Mouse (Mus musculus) c-Kit-positive CD71-negative TER-119-negative erythroid progenitor cells, embryonic 14.5 days (primary cell): Measurements from ENCODE around the gene BC035947.
"Not testable (repeated sequence)": the region's sequence is repeated elsewhere in the genome, so short reads cannot be mapped to it uniquely, and the experiment has no call there.

Experiments used
- DNase-seq: peaks from one replicate; pipeline ENCODE4 v3.0.0-alpha.2; 2013; ENCODE audit warnings: low read depth

The BC035947 gene

DNA sequence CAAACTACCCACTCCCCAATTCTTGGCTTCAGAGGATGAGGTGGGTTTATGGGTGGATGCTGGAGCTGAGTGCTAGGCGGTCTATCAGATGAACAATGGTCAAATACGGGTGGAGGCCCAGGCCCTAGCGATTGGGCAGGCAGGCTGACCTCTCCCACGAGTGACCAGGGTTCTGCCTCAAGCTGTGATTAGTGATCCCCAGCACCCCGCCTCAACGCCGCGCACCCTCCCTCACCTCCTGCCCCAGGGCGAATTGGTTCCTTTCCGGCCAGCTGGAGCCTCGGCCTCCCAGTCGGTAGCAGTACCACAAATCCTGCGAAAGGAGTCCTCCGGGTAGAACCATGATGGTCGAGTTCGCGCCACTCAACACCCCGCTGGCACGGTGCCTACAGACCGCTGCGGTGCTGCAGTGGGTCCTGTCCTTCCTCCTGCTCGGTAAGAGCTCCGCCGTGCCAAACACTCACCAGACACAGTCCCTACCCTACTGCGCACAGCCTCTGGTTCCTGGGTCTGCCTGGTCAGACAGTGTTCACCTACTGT, at the start of gene BC035947:
BC035947 (minus strand) TSS at position 538 of the 540 bp plus-strand sequence.
- no peak for DNase-seq

DNA sequence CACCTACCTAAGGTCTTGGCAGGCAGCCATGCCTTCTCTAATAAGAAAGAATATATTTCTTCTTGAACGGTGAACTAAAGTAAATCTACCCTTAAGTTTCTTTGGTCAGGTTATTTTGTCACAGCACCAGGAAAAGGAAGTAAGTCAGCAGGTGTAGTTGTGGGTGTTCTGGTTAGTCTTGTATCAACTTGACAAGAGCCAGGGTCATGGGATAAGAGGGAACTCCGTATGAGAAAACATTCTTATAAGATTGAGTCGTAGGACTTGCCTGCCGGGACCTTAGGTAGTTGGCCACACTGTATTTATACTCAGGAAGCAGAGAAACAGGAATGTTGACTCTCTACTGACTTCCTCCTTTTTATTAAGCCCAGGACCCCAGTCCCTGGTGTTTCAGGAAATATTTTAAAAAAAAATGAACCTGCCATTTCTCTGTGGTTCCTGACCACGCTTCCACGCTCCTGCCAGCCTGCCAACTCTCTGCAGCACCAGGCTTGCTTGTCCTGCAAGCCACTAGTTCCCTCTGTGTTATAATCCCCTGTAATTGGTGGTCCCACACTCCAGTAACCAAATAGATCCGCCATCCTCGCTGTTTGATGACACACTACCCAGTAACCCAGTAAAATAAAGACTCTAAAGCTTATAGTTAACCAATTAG, 42.2 kb upstream of the BC035947 start:
- DNase-seq: no peak

DNA sequence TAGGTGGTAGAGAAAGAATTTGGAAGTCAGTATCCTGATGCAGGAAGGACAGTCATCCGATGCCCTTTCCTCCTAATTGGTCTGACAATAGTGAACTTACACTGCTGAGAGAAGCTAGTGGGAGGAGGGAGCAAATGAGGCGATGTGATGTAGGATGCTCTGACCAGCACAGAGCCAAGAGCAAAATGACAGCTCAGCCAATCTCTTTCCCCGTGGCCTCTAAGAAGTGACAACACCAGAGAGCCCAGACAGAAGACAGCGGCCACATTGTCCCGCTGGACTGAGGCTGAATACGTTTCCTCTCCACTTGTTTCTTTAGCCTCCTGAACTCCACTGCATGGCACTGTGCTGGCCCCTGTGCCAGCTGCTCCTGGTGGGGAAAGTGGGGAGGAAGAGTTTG, 37.0 kb upstream of the BC035947 start:
- DNase-seq: no peak

DNA sequence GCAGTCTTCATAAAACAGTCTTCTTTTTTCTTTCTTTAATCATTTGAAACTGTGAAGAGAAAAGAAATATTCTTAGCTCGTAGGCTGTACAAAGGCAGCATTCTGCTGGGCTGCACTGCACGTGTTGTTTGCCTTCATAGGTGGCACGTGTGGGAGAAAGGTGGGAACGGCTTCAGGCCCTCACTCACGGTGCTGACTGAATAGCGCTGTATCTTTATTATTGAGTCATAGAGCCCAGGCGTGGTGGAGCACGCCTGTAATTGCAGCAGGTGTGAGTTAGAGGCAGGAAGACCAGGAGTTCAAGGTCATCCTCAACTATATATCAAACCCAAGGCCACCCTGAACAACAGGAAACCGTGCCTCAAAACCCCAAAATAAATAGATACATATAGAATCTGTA, 34.3 kb upstream of the BC035947 start:
- DNase-seq: no peak

DNA sequence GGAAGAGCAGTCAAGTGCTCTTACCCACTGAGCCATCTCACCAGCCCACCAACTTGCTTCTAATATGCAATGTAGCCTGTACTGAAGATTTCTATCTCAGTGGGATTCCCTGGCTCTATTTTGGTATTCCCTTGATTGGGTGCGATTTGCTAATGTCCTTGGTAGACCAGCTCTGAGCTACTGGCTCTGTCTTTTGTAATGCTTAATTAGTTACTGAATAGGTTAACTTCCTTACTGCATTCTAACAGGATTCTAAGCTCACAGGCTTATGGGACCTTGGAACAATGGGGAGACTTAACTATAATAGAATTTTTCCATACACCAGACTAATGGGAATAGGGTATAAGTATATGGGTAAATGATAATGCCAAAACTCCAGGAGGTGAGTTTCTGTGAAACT, 31.7 kb upstream of the BC035947 start:
- not testable (repeated sequence) for DNase-seq

DNA sequence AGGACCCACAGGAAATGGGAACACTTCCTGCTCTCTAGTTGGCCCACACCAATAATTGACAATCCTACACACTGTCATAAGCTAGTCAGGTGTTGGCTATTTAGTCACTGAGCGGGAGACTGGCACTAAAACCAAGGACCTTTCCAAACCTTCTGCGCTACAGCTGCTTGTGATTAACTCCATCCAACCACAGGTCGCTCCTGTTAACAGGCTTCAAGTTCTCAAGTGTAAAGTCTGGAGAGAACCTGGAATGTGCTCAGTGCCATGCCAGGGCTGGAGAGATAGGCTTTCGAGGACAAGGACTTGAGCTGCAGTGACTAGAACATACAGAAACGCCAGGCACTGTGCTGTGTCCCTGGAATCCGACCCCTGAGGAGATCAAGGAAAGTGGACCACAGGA, 27.2 kb upstream of the BC035947 start:
- no peak for DNase-seq

DNA sequence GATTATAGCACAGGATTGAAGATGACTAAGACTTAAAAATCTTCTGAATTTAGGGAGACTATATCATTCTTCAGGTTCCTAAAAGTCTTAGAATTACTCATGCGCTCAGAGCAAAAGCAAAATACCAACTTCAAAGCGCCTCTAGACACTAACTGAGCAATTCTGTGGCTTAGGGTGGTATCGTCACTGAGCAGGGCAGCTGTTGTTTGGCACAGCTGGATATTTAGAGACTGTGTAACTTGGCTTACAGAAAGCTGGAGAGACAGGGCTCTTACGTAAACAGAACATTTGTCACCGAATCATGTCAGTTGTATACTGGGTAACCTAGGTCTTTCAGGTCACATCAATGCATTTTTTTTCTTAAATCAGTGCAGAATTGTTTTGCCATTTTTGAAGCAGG, 26.4 kb upstream of the BC035947 start:
- no peak for DNase-seq

DNA sequence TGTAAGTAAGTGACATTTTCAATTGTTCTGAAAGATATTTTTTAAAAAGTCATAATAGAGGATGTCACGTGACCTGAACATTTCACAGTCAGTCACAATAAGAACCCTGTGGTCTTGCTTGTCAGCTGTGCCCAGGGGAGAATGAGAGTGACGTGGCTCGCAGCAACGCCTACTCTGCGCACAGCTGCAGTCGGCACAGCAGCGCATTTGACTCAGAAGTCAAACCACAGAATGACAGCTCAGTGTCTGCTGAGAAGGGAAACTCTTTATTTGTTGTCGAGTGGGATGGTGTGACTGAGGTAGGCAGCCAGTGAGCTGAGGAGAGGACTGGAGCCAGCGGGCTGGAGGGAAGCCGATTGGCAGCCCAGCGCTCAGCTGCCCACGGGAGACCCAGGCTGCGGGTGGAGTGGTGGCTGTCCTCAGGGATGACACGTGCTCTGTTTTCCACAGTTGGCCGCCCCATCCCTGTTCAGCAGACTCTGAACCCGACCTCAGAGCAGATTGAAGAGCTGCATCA, 25.6 kb upstream of the BC035947 start:
- DNase-seq: peak; percentile 64

DNA sequence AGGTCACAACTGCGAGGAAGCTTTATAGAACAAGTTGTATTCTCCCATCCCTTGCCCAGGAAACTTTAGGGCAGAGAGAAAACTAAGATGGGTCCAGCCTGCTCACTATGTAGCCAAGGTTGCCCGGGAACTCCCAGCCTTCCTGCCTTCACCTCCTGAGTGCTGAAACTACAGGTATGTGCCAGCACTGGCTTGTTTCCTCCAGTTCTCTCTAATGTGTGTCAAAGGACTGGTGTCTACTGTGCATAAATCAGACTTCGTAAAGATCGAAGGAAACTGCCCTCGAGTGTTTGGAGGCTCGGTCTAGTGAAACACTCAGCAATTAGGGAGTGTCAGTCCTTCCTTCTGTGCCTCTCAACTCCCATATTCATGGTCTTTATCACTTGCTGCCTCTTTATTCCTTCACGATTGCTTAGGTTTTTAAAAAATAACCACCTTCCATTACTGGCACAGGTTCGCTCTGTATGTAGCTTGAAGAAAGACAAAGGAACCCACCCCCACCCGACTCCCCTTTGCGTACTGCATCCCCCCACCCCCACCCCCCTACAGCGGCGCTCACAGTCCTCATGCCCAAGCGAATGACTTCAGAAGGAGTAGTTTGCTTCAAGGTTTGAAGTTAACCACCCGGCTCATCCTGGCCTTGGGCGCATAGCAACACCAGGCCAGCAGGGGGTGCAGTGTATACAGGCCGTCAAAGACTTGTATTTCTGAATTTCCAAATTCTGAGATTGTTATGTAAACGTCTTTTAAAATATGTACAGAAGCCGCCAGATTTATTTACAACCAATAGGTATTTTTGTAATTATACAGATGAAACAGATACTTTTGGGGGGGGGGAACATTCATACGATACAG, 24.6 kb upstream of the BC035947 start:
- DNase-seq: peak; percentile 61

DNA sequence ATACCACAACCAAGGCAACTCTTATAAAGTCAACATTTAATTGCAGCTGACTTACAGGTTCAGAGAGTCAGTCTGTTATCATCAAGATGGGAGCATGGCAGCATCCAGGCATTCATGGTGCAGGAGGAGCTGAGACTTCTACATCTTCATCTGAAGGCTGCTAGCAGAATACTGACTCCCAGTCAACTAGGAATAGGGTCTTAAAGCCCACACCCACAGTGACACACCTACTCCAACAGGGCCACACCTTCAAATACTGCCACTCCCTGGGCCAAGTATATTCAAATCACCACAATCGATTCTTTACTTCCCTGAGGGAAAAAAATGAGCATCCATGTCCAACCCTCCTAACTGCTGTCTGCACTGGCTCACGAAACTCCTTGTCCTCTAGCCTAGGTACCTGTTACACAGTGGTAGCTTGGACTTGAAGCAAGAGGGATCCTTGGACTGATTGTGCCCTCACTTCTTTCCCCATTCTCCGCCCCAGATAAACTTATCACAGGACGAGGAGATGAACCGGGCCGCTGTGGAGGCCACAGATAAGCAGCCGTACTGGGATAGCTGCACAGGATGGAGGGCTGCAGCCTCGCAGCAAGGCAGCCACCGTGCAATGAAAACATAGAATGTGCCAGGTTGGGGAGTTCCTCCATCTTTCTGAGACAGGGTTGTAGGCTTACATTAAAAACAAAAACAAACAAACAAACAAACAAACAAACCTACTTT, 22.6 kb upstream of the BC035947 start:
- no peak for DNase-seq

DNA sequence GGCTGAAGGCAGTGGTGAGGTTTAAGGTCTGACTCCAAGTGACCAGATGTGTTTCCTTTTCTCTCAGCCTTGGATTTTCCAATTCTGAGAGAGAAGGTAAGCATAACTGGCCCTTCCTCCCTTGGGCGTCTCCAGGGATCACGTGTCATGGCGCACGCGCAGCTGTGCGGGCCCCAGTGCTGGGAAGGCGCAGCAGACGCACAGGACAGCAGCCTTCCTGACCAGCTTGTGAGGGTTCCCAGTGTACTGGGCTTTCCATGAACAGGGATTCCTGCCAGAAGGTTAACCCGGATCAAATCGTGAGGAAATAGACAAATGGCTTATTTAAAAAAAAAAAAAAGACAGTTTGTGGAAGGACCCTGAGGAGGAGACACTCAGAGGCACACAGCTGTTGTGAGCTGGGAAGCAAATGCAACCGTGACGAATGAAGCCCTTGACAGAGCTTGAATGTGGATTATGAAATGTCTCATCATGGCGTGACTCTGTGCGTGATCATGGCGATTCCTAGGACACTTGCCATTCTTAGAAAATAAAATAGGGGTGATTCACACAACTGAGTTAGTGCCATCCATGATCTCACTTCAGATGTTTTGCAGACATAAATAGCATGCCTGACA, 20.3 kb upstream of the BC035947 start:
- DNase-seq: no peak

DNA sequence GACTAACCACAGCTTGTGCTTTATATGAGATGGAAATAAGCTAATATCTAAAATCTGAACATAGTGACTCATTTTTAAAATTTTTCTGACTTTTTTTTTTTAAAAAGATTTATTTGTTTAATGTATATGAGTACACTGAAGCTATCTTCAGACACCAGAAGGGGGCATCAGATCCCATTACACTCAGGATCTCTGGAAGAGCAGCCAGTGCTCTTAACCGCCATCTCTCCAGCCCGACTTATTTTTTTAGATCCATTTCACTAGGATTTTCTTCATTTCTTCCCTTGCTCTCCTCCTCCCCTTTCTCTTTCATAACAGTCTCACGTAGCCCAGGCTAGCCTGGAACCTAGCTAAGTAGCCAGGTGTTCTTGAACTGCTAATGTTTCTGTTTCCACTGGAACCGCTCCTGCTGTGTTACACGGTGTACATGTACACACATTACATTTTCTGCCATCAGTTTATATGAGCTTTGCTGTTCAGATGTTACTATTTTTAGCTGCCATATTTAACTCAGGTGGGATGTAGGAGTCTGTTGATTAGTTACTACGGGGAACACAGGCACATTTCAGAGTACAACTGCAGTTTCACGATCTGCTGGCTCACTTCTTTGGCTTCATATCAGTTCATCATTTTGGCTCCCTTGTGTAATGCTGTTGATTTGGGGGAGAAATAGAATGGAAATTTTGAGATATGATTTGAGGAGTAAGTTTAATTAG, 18.7 kb upstream of the BC035947 start:
- no peak for DNase-seq

DNA sequence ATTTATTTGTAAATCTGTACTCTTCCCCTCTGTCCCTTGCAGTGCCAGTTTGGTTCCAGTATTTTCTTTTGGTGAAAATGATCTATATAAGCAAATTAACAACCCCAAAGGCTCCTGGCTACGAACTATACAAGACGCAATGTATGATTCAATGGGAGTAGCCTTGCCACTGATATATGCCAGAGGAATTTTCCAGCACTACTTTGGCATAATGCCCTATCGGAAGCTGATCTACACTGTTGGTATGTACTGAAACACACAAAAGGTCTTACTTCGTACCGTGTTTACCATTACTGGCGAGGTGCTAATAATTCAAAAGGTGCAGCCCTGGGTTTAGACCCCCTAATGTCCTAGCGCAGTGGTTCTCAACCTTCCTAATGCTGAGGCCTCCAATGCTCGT, 17.1 kb upstream of the BC035947 start:
- no peak for DNase-seq

DNA sequence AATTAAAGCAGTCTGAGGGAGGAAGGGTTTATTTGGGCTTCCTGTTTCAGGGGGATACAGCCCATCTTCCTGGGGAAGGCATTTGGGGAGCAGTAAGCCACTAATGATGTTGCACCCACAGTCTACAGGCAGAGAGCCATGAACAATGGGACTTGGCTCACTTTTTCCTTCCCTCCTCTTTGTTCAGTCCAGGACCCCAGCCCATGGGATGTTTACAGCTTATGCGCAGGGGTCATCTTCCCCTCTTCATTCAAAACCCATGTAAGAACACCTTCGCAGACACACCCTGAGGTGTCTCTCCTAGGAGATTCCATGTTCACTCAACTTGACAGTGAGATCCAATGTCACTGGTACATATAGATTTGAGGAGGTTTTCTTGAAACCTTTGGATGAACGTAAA, 16.4 kb upstream of the BC035947 start:
- DNase-seq: no peak

DNA sequence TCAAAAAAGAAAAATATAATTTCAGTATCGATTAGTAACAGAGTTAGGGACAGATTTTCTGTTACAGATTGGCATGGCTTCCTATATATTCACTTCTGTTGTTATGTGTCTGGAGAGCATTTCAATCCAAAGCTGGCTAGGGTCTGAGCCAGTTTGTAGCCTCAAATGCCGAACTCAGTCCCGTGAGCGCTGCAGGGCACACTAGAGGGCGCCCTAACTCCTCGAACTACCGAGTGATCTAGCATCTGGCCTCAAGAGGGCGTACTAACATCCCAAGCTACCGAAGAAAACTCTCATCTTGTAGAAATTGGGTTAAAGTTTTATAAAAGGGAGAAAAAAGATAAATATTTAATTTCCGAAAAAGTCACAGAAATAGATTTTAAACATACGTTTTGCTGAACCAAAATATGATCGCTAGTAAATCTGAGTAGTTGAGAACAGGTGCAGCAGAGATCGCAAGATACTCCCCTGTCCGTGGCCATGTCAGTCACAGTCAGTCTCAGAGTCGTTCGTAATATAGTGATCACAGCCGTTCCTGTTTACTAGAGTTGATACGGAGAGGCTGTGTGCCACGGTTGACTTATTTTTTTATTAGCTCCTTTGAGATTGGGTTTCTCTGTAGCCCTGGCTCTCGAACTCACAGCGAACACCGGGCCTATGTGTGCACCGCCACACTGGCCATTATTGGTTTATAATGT, 13.4 kb upstream of the BC035947 start:
- peak; percentile 54 for DNase-seq

DNA sequence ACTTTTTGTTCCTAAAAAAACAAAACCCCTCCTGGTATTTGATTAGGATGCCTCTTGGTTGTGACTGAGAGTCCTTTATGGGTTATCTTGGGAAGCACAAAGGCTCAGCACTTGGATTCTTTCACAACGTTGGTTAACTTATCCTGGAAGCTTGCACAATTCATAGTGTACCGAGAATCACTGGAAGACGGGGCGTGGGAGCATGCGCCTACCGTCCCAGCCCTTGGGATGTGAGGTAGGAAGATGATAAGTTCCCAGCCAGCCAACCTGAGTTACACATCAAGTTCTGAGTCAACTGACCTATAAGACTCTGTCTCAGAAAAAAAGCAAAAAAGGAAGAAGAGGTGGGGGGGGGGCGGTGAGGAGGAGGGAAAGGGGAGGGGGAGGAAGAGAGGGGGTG, 6.9 kb upstream of the BC035947 start:
- no peak for DNase-seq

DNA sequence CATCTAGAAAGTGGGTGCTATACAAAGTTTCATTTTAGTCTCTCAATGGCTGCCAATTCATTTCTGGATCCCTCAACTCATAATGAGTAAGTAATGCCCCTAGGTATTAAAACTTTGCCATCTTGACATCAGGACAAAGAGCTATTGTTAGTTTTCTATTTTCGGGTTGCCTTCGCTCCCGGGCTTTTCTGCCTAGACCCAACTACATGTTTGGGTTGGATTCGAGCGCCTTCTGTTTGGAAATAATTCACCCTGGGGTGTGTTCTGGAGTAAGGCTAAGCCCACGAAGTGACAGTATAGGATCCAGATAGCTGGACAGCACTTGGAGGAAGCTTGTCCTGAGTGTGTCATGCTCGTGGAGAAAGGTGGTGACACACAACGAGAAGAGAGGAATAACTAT, 798 bp upstream of the BC035947 start:
- no peak for DNase-seq

DNA sequence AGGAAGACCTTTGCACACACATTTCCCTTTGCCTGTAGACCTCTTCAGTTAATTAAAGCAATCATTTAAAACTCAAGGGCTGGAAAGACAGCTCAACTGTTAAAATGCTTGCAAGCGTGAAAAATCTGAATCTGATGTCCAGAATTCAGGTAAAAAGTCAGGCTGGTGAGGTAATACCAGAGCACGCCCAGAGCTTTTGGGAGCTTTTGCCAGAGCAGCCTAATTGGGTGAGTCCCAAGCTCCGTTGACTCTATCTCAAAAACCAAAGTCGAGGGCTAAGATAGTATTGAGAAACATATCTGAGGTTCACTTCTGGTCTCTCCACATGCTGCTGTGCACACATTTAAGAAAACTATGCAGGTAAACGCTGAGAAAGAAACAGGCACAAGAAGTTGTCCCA, 1.1 kb downstream of the BC035947 start, which contains the start of gene Mogat1:
Mogat1 (plus strand) TSS at position 130 of the 400 bp plus-strand sequence.
- DNase-seq: no peak

DNA sequence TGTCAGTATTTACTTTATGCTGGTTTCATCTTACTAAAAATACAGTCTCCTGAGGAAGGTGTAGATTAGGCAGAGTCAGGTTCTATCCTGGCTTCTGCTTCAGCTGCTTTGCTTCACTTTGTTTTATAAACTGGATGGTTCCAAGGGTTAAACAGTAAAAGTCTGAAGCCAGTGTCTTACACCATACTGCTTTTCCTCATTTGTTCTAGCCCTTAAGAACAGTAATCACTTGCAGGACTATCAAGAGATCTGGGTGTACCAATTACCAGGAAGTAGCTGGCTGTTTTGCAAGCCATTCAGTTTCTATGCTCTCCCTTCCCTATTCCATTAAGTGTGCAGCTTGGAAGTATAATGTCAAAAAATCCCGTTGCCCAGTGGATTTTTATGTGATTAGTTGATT, 4.8 kb downstream of the BC035947 start:
- DNase-seq: no peak

DNA sequence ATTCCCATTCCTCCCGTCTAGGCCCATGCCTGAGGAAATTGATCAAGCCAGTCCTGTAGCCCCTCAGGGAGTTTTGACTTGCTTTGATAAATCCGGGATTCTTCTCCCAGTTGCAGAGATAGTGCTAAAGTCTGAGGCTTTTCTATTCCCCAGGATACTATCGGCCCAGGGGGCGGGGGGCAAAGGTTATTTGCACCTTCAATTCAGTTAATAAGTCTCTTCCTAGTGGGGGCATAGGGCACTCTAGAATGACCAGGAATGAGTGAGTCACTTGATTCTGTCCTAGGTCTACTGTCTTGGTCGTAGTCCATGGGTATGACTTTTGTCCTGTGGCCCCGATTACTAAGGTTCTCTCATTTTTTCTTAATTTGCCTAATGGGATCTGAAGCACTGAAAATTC, 9.4 kb downstream of the BC035947 start:
- no peak for DNase-seq

DNA sequence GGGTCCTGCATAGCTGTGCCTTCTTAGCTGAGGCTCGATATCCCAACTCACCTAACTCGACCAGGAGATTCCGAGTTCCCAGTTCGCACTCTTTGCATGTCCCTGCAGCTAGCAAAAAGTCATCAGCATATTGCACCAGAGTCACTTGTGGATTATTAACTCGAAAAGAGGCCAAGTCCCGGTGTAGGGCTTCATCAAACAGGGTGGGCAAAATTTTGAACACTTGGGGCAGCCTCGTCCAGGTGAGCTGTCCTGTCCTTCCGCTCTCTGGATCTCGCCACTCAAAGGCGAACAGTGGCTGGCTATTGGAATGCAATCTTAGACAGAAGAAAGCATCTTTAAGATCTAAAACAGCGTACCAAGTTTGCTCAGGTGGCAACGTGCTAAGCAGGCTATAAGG, 10.1 kb downstream of the BC035947 start:
- DNase-seq: not testable (repeated sequence)
